Mouse (Mus musculus): Measurements from ENCODE around the gene Pcsk6. TPM values are rescaled to one million over a fixed set of nuclear protein-coding genes. Genes with fewer than 3 reads are reported as not detected.

The Pcsk6 gene
- under 1 TPM in 1 of 2 experiments, not detected in 1; 0.43 TPM for polyA plus RNA-seq (2017; shearing (Covaris generic))

GRCm38 (mm10) chr7:65861591-65862472 lies at the start of gene Pcsk6:
Pcsk6 (plus strand) TSS chr7:65861734.

GRCm38 (mm10) chr7:66043552-66044459 lies 182.3 kb downstream of the Pcsk6 start, which contains the start of gene Gm45213:
Gm45213 (plus strand) TSS chr7:66043602.

GRCm38 (mm10) chr7:66058703-66059102 lies 197.2 kb downstream of the Pcsk6 start, which contains the start of gene Snrpa1:
Snrpa1 (plus strand) TSS chr7:66059003.

GRCm38 (mm10) chr7:66079364-66080230 lies 218.1 kb downstream of the Pcsk6 start, which contains the start of gene Selenos:
Selenos (plus strand) TSS chr7:66079649.

Other genes with a start within 250 kb of the Pcsk6 start
- 10 to 100 TPM in 1 of 2 experiments, 1 to 10 TPM in 1; 5.1 to 12.4 TPM for gene Tarsl2, start 216.8 kb upstream of the Pcsk6 start, polyA plus RNA-seq (2017; shearing (Covaris generic))
- 100 to 1,000 TPM in 1 of 2 experiments, 10 to 100 TPM in 1; 90.1 to 105 TPM for gene Tm2d3, start 170.6 kb upstream of the Pcsk6 start, polyA plus RNA-seq (2017; shearing (Covaris generic))
- gene Gm45213, start 181.9 kb downstream of the Pcsk6 start, polyA plus RNA-seq (2017; shearing (Covaris generic)), result not detected
- gene Snrpa1, start 197.3 kb downstream of the Pcsk6 start, polyA plus RNA-seq (2017; shearing (Covaris generic)), result 100 to 1,000 TPM; 106 to 107 TPM
- gene Selenos, start 217.9 kb downstream of the Pcsk6 start, polyA plus RNA-seq (2017; shearing (Covaris generic)), result 100 to 1,000 TPM; 121 to 147 TPM
- 10 to 100 TPM; 11.4 to 16.4 TPM for gene Chsy1, start 247.8 kb downstream of the Pcsk6 start, polyA plus RNA-seq (2017; shearing (Covaris generic))

Measured in inflammation-experienced regulatory T-cells (primary cell).